Comparison of ENCODE assay signal across 20 mouse cellular contexts in the genomic region with DNA sequence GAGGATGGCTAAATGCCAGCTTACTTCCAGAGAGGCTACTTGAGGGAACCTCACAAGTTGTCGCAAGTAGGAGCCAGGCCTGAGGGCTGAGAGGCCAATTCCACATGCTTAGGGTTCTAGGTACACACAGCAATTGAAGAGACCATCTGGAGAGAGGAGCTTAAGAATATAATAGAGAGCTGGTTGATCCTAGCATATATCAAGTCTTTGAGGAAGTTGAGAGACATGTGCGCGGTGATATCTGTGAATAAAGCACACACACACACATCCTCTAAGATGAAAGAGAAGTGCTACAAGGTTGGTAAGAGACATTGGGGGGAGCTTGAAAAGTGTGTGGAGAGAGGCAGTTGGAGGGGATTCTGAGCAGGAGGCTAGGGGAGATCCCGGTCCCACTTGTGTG.
"Had no signal": no experiment of that assay in that cellular context is flagged by ENCODE, and none has a peak within 500 bp of the region (broad histone marks: within the 10 kb centered on the region; RNA-seq: fewer than 3 reads in every experiment).

No protein-coding gene starts in this region.

- H3K27me3 ChIP-seq: liver, embryonic 15.5 days; lung, embryonic 15.5 days; megakaryocyte, embryonic 14.5 days; midbrain, embryonic 13.5 days; neural tube, embryonic 13.5 days; neural tube, embryonic 15.5 days had no signal

- H3K4me2 ChIP-seq: liver, embryonic 15.5 days; lung, embryonic 15.5 days; midbrain, embryonic 11.5 days; midbrain, embryonic 13.5 days; neural tube, embryonic 13.5 days; neural tube, embryonic 15.5 days had no signal

- H3K9me3 ChIP-seq: liver, embryonic 15.5 days; lung, embryonic 15.5 days; midbrain, embryonic 13.5 days; neural tube, embryonic 13.5 days; neural tube, embryonic 15.5 days had no signal

- DNase-seq: liver, postnatal 0 days; lung, adult 2 months; lung, postnatal 14 days; lung, postnatal 36 days; right cerebral cortex, postnatal 14 days; spleen, adult 18-20 months; thymus, adult 18-20 months; thymus, postnatal 14 days; thymus, postnatal 36 days had no signal

- H3K36me3 ChIP-seq: liver, embryonic 15.5 days; lung, embryonic 15.5 days; midbrain, embryonic 13.5 days; neural tube, embryonic 13.5 days; neural tube, embryonic 15.5 days had no signal

- ATAC-seq: liver, postnatal 0 days; lung, postnatal 0 days; midbrain, embryonic 13.5 days; midbrain, embryonic 16.5 days had no signal

- H3K4me1 ChIP-seq: liver, embryonic 15.5 days; megakaryocyte, embryonic 14.5 days; neural tube, embryonic 13.5 days had no signal

- H3K27ac ChIP-seq: liver, embryonic 15.5 days; lung, embryonic 15.5 days; macrophage; midbrain, embryonic 13.5 days; neural tube, embryonic 13.5 days; neural tube, embryonic 15.5 days had no signal

- H3K9ac ChIP-seq: liver, embryonic 15.5 days; liver, postnatal 0 days; lung, embryonic 15.5 days; midbrain, embryonic 13.5 days; neural tube, embryonic 13.5 days; neural tube, embryonic 15.5 days had no signal

- H3K4me3 ChIP-seq: liver, embryonic 15.5 days; lung, embryonic 15.5 days; megakaryocyte, embryonic 14.5 days; midbrain, embryonic 13.5 days; myocyte; neural tube, embryonic 13.5 days; neural tube, embryonic 15.5 days had no signal
